Mouse (Mus musculus) myocyte (in vitro differentiated cells): ENCODE measurements around the gene Crbn. TPM values are rescaled to one million over a fixed set of nuclear protein-coding genes. Genes with fewer than 3 reads are reported as not detected.
A peak's percentile ranks its signal among the peaks of the same experiment; 100 is the strongest.

ENCODE experiments used
- H3K27me3 ChIP-seq: one replicate; pipeline ENCODE4 v1.6.1; 2011; ENCODE audit not compliant: control insufficient read depth, insufficient read depth, insufficient read length
- H3K36me3 ChIP-seq: one replicate; pipeline ENCODE4 v1.6.1; 2011; ENCODE audit not compliant: control insufficient read depth, insufficient read depth
- H3K4me2 ChIP-seq: one replicate; pipeline ENCODE4 v1.6.1; 2011; ENCODE audit warnings: low read depth, control low read depth
- H3K4me3 ChIP-seq: one replicate; pipeline ENCODE4 v1.5.1; 2011; ENCODE audit warnings: mild to moderate bottlenecking, control low read depth, moderate library complexity
- H3K79me2 ChIP-seq: one replicate; pipeline ENCODE4 v1.6.1; 2011; ENCODE audit not compliant: control insufficient read depth, insufficient read depth
- H3ac ChIP-seq: one replicate; pipeline ENCODE4 v1.6.1; 2011; ENCODE audit not compliant: control insufficient read depth, insufficient read length
- CEBPB ChIP-seq: IDR thresholded peaks from 2 replicates; pipeline ENCODE4 v1.6.1; 2011; ENCODE audit warnings: mild to moderate bottlenecking, moderate library complexity; ENCODE audit not compliant: poor library complexity, insufficient read depth, severe bottlenecking
- E2F4 ChIP-seq: IDR thresholded peaks from one replicate; pipeline ENCODE4 v1.6.1; 2011; ENCODE audit warnings: mild to moderate bottlenecking, control low read depth, moderate library complexity; ENCODE audit not compliant: insufficient read depth
- MAX ChIP-seq: IDR thresholded peaks from one replicate; pipeline ENCODE4 v1.6.1; 2011; ENCODE audit warnings: low read depth, mild to moderate bottlenecking, control low read depth
- MYOD1 ChIP-seq, 3 experiments: IDR thresholded peaks; one replicate each; pipeline ENCODE4 v1.6.1; 2011; ENCODE audit warnings: control low read depth in 2 of 3, low read depth in 2 of 3, mild to moderate bottlenecking in 2 of 3, moderate library complexity in 1 of 3; ENCODE audit not compliant: insufficient read length in 2 of 3, control insufficient read depth in 1 of 3
- MYOG ChIP-seq, 3 experiments: IDR thresholded peaks; one replicate each; pipeline ENCODE4 v1.6.1; 2011; ENCODE audit warnings: control low read depth in 2 of 3, low read depth in 2 of 3, mild to moderate bottlenecking in 2 of 3; ENCODE audit not compliant: insufficient read length in 2 of 3, control insufficient read depth in 1 of 3, insufficient read depth in 1 of 3
- POLR2A ChIP-seq: IDR thresholded peaks from one replicate; pipeline ENCODE4 v1.6.1; 2011; ENCODE audit warnings: low read depth, mild to moderate bottlenecking, control low read depth, moderate library complexity; ENCODE audit not compliant: insufficient read length
- POLR2AphosphoS2 ChIP-seq: IDR thresholded peaks from one replicate; pipeline ENCODE4 v1.6.1; 2011; ENCODE audit warnings: low read depth, control low read depth; ENCODE audit not compliant: insufficient read length
- REST ChIP-seq: IDR thresholded peaks from one replicate; pipeline ENCODE4 v1.6.1; 2011; ENCODE audit warnings: mild to moderate bottlenecking, control low read depth, moderate library complexity; ENCODE audit not compliant: insufficient read depth, insufficient read length
- SRF ChIP-seq: IDR thresholded peaks from one replicate; pipeline ENCODE4 v1.6.1; 2011; ENCODE audit warnings: low read depth; ENCODE audit not compliant: control insufficient read depth, insufficient read length
- TCF12 ChIP-seq: IDR thresholded peaks from one replicate; pipeline ENCODE4 v1.6.1; 2011; ENCODE audit warnings: mild to moderate bottlenecking, control low read depth; ENCODE audit not compliant: poor library complexity, insufficient read depth, severe bottlenecking
- TCF3 ChIP-seq: IDR thresholded peaks from one replicate; pipeline ENCODE4 v1.6.1; 2011; ENCODE audit warnings: low read depth, control low read depth; ENCODE audit not compliant: insufficient read length
- USF1 ChIP-seq: IDR thresholded peaks from one replicate; pipeline ENCODE4 v1.6.1; 2011; ENCODE audit warnings: low read depth, mild to moderate bottlenecking, control low read depth, moderate library complexity
- polyA plus RNA-seq: library from polyadenylated mRNA; unstranded; fragments of >200 nt; fragmentation: generic; extraction: Trizol; gene quantifications from one replicate; pipeline ENCODE4 v1.2.1, GENCODE M21; 2012; ENCODE audit warnings: missing spikeins

The Crbn gene
- polyA plus RNA-seq, 1 experiment, result 14.9 TPM

- peak overlapping the region; percentile 96 for H3K4me2 ChIP-seq
- peaks cover 24% of the 10 kb centered on the region for H3K79me2 ChIP-seq
- no peak for TF ChIP-seq REST
- TF ChIP-seq MYOD1 (IDR thresholded peaks at IDR 0.05; ENCODE audit: control insufficient read depth in 1 of 3, insufficient read length in 2 of 3, low read depth in 2 of 3), result no peak
- TF ChIP-seq USF1, result no peak
- no peak for TF ChIP-seq MAX
- no peak for TF ChIP-seq POLR2AphosphoS2
- no peak for TF ChIP-seq SRF
- no peak for TF ChIP-seq MYOG (IDR thresholded peaks at IDR 0.05; ENCODE audit: control insufficient read depth in 1 of 3, insufficient read depth in 1 of 3, insufficient read length in 2 of 3, low read depth in 2 of 3)
- no peak for TF ChIP-seq POLR2A
- no peak for TF ChIP-seq TCF3
- TF ChIP-seq E2F4, result no peak
- TF ChIP-seq TCF12, result no peak
- TF ChIP-seq CEBPB, result no peak
- H3K36me3 ChIP-seq, result peaks cover 2% of the 10 kb centered on the region
- peak overlapping the region; percentile 96 for H3K4me3 ChIP-seq
- peak overlapping the region; percentile 16 for H3ac ChIP-seq
- no peaks in the 10 kb centered on the region for H3K27me3 ChIP-seq
These were observed 29.8 kb downstream of the Crbn start for GRCm38 (mm10) chr6:106770046-106770445.

- peak overlapping the region; percentile 96 for H3K4me3 ChIP-seq
- TF ChIP-seq TCF3 (no peak), MYOG (IDR thresholded peaks at IDR 0.05; ENCODE audit: control insufficient read depth in 1 of 3, insufficient read depth in 1 of 3, insufficient read length in 2 of 3, low read depth in 2 of 3) (no peak), MYOD1 (IDR thresholded peaks at IDR 0.05; ENCODE audit: control insufficient read depth in 1 of 3, insufficient read length in 2 of 3, low read depth in 2 of 3) (no peak), CEBPB (no peak), POLR2AphosphoS2 (no peak), REST (no peak), MAX (no peak), USF1 (no peak), TCF12 (no peak), POLR2A (no peak), SRF (no peak), E2F4 (no peak)
- no peaks in the 10 kb centered on the region for H3K27me3 ChIP-seq
- peak overlapping the region; percentile 16 for H3ac ChIP-seq
- H3K4me2 ChIP-seq, result peak overlapping the region; percentile 96
- H3K79me2 ChIP-seq, result peaks cover 24% of the 10 kb centered on the region
- no peaks in the 10 kb centered on the region for H3K36me3 ChIP-seq
These were observed 30.5 kb downstream of the Crbn start for GRCm38 (mm10) chr6:106769290-106769866.

GRCm38 (mm10) chr6:106768640-106769289 lies 31.1 kb downstream of the Crbn start, which contains the start of gene Trnt1:
Gene Trnt1, plus strand, starts transcription at chr6:106769120.
- Histone ChIP-seq H3K36me3 (no peaks in the 10 kb centered on the region), H3K79me2 (peaks cover 24% of the 10 kb centered on the region), H3K4me3 (peak within 1 kb of the TSS; percentile 96), H3K4me2 (peak within 1 kb of the TSS; percentile 96), H3K27me3 (no peaks in the 10 kb centered on the region), H3ac (peak within 1 kb of the TSS; percentile 16)
- TF ChIP-seq TCF3, result no peak
- peak; percentile 82 for TF ChIP-seq POLR2AphosphoS2
- no peak for TF ChIP-seq REST
- no peak for TF ChIP-seq USF1
- no peak for TF ChIP-seq TCF12
- no peak for TF ChIP-seq MYOG (IDR thresholded peaks at IDR 0.05; ENCODE audit: control insufficient read depth in 1 of 3, insufficient read depth in 1 of 3, insufficient read length in 2 of 3, low read depth in 2 of 3)
- TF ChIP-seq POLR2A, result peak; percentile 76
- no peak for TF ChIP-seq CEBPB
- TF ChIP-seq E2F4, result peak; percentile 14
- peak; percentile 23 for TF ChIP-seq MAX
- peak; percentile 70 for TF ChIP-seq SRF
- TF ChIP-seq MYOD1 (IDR thresholded peaks at IDR 0.05; ENCODE audit: control insufficient read depth in 1 of 3, insufficient read length in 2 of 3, low read depth in 2 of 3), result no peak

- Histone ChIP-seq H3K4me2 (no peak overlapping the region), H3ac (no peak overlapping the region), H3K4me3 (no peak overlapping the region), H3K27me3 (no peaks in the 10 kb centered on the region), H3K79me2 (peaks cover 24% of the 10 kb centered on the region), H3K36me3 (no peaks in the 10 kb centered on the region)
- TF ChIP-seq REST (no peak), E2F4 (no peak), POLR2AphosphoS2 (no peak), USF1 (no peak), MAX (no peak), MYOG (IDR thresholded peaks at IDR 0.05; ENCODE audit: control insufficient read depth in 1 of 3, insufficient read depth in 1 of 3, insufficient read length in 2 of 3, low read depth in 2 of 3) (no peak), CEBPB (no peak), POLR2A (no peak), TCF3 (no peak), MYOD1 (IDR thresholded peaks at IDR 0.05; ENCODE audit: control insufficient read depth in 1 of 3, insufficient read length in 2 of 3, low read depth in 2 of 3) (no peak), SRF (no peak), TCF12 (no peak)
These were observed 33.1 kb downstream of the Crbn start for GRCm38 (mm10) chr6:106766774-106767173.
